In the genomic region with DNA sequence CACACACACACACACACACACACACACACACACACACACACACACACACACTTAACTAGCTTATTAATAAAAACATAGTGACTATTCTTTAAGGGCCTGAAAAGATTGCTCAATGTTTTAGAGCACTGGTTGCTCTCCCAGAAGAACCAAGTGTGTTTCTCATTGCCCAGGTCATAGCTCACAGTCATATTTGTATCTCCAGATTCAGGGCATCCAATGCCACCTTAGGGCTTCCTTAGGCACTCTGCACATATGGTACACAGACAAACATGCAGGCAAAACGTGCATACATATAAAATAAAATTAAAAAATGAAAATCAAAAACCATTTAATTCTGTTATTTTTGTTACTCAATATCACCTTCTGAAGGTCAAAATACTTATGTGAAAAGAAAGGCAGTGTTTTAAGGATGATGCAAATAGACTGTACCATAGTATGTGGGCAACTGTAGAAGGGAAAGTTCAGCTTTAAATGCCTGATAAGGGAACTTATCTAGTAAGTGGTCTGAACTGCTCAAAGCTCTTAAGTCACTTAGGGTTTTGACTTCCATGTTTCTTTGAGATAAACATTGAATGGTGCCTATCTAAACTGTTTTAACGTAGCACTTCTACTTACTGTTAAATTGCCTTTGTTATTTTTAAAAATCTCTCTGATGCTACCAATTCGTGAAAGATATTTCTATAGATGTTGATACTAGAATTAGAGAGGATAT, we compare ENCODE assay signal across 15 mouse cellular contexts.
"Had no signal": no experiment of that assay in that cellular context is flagged by ENCODE, and none has a peak within 500 bp of the region (broad histone marks: within the 10 kb centered on the region; RNA-seq: fewer than 3 reads in every experiment).

No protein-coding gene starts in this region.

- H3K4me1 ChIP-seq: intestine, embryonic 15.5 days; limb, embryonic 15.5 days; neural tube, embryonic 15.5 days had no signal

- H3K36me3 ChIP-seq: intestine, embryonic 15.5 days; limb, embryonic 15.5 days; neural tube, embryonic 15.5 days had no signal

- H3K4me2 ChIP-seq: intestine, embryonic 15.5 days; limb, embryonic 15.5 days; lung, embryonic 14.5 days; neural tube, embryonic 15.5 days had no signal

- H3K27me3 ChIP-seq: intestine, embryonic 15.5 days; limb, embryonic 15.5 days; neural tube, embryonic 15.5 days had no signal

- H3K4me3 ChIP-seq: intestine, embryonic 15.5 days; left cerebral cortex, adult 2 months; limb, embryonic 15.5 days; myocyte; neural tube, embryonic 15.5 days had no signal

- H3K9me3 ChIP-seq: intestine, embryonic 15.5 days; limb, embryonic 15.5 days; neural tube, embryonic 15.5 days had no signal

- ATAC-seq: intestine, embryonic 15.5 days had no signal

- DNase-seq: kidney, adult 18-20 months; kidney, postnatal 10 days; kidney, postnatal 4 days; lung, embryonic 14.5 days; lung, postnatal 10 days; midbrain, embryonic 14.5 days; right cerebral cortex, adult 18-20 months; right cerebral cortex, postnatal 25 days; thymus, postnatal 4 days had no signal

- H3K9ac ChIP-seq: intestine, embryonic 15.5 days; limb, embryonic 15.5 days; lung, embryonic 14.5 days; neural tube, embryonic 15.5 days had no signal

- H3K27ac ChIP-seq: intestine, embryonic 15.5 days; left cerebral cortex, adult 2 months; limb, embryonic 15.5 days; macrophage; neural tube, embryonic 15.5 days had no signal
